29 mouse cellular contexts compared by ENCODE assay signal in genomic region chr1:87645748-87646147, GRCm38 (mm10). TPM values are rescaled to one million over a fixed set of nuclear protein-coding genes. Genes with fewer than 3 reads are reported as not detected.
DNase-seq lines count a peak whose midpoint lies in the region; ATAC-seq and TF ChIP-seq lines count a peak whose summit lies in the region.
"Had no signal": no experiment of that assay in that cellular context is flagged by ENCODE, and none has a peak within 500 bp of the region (broad histone marks: within the 10 kb centered on the region; RNA-seq: fewer than 3 reads in every experiment).

No protein-coding gene starts in this region.

- H3K4me2 ChIP-seq in liver, embryonic 14.5 days (ENCODE audit: low read depth) = no peak overlapping the region
- H3K4me2 ChIP-seq: embryonic facial prominence, embryonic 13.5 days; forebrain, embryonic 15.5 days; heart, embryonic 11.5 days; hindbrain, embryonic 13.5 days; neural tube, embryonic 12.5 days; stomach, embryonic 15.5 days had no signal

- ATAC-seq in megakaryocyte, adult 5-6 weeks (ENCODE audit: poor library complexity, severe bottlenecking) = no peak
- no peak for ATAC-seq in liver, embryonic 14.5 days (ENCODE audit: insufficient read depth)
- ATAC-seq in megakaryocyte-erythroid progenitor cell, adult 5-6 weeks (replicated peaks; ENCODE audit: low FRiP score, low TSS enrichment, poor library complexity, severe bottlenecking) = 0 out of 2 replicates have a peak, but pooled peaks have one; percentile 26
- ATAC-seq: forebrain, embryonic 15.5 days; intestine, postnatal 0 days; midbrain, embryonic 16.5 days; Patski had no signal

- H3K27ac ChIP-seq in MEL (ENCODE audit: control insufficient read depth, low read depth, low read length) = peak overlapping the region; percentile 83
- peak overlapping the region; percentile 18; the same call in 1 of the 2 replicates for H3K27ac ChIP-seq in liver, embryonic 14.5 days
- H3K27ac ChIP-seq in heart, adult 2 months = no peak overlapping the region
- H3K27ac ChIP-seq: embryonic facial prominence, embryonic 13.5 days; forebrain, embryonic 10.5 days; forebrain, embryonic 15.5 days; hindbrain, embryonic 13.5 days; midbrain, embryonic 10.5 days; neural tube, embryonic 12.5 days; stomach, embryonic 15.5 days had no signal

- TF ChIP-seq CTCF in MEL (IDR thresholded peaks at IDR 0.05 in 2 of 3, conservative IDR thresholded peaks at IDR 0.05 in 1 of 3; ENCODE audit: control insufficient read depth in 1 of 3, insufficient read depth in 1 of 3, low read depth in 2 of 3, low read length in 3 of 3, poor library complexity in 1 of 3, severe bottlenecking in 1 of 3) = no peak
- TF ChIP-seq CTCF in liver, embryonic 14.5 days (IDR thresholded peaks at IDR 0.05; ENCODE audit: low read depth) = no peak
- no peak for TF ChIP-seq CTCF in heart, adult 2 months (IDR thresholded peaks at IDR 0.05)

- intact Hi-C loops in heart, adult 2 months (cut with DNase I) = no loop called here

- no peaks in the 10 kb centered on the region for H3K9me3 ChIP-seq in megakaryocyte, embryonic 14.5 days
- H3K9me3 ChIP-seq in MEL (replicated peaks; ENCODE audit: insufficient read depth, low read length) = no peaks in the 10 kb centered on the region
- no peaks in the 10 kb centered on the region for H3K9me3 ChIP-seq in liver, embryonic 14.5 days (ENCODE audit: control insufficient read depth, low read length)
- H3K9me3 ChIP-seq: embryonic facial prominence, embryonic 13.5 days; forebrain, embryonic 10.5 days; forebrain, embryonic 15.5 days; hindbrain, embryonic 13.5 days; midbrain, embryonic 10.5 days; neural tube, embryonic 12.5 days; stomach, embryonic 15.5 days had no signal

- no peaks in the 10 kb centered on the region for H3K27me3 ChIP-seq in megakaryocyte, embryonic 14.5 days (replicated peaks)
- no peaks in the 10 kb centered on the region for H3K27me3 ChIP-seq in MEL (ENCODE audit: control insufficient read depth in 1 of 2, insufficient read depth in 2 of 2, low read length in 2 of 2)
- H3K27me3 ChIP-seq in liver, embryonic 14.5 days (ENCODE audit: control insufficient read depth, insufficient read depth, low read length) = no peaks in the 10 kb centered on the region
- no peaks in the 10 kb centered on the region for H3K27me3 ChIP-seq in heart, adult 2 months (ENCODE audit: control insufficient read depth, insufficient read depth, low read length)
- H3K27me3 ChIP-seq: embryonic facial prominence, embryonic 13.5 days; forebrain, embryonic 15.5 days; hindbrain, embryonic 13.5 days; neural tube, embryonic 12.5 days; Patski; stomach, embryonic 15.5 days had no signal

- H3K9ac ChIP-seq in MEL (ENCODE audit: control insufficient read depth, low read depth, low read length, poor library complexity, severe bottlenecking) = peak overlapping the region; percentile 25
- H3K9ac ChIP-seq in liver, embryonic 14.5 days (replicated peaks) = no peak overlapping the region
- H3K9ac ChIP-seq in heart, adult 2 months (ENCODE audit: low read depth, low read length) = no peak overlapping the region
- H3K9ac ChIP-seq: embryonic facial prominence, embryonic 13.5 days; forebrain, embryonic 15.5 days; hindbrain, embryonic 13.5 days; neural tube, embryonic 12.5 days; stomach, embryonic 15.5 days had no signal

- TF ChIP-seq POLR2A in MEL (IDR thresholded peaks at IDR 0.05; ENCODE audit: control insufficient read depth in 1 of 2, insufficient read depth in 1 of 2, low read depth in 1 of 2, low read length in 2 of 2, poor library complexity in 1 of 2) = no peak; a peak in 1 of 4 replicates
- no peak for TF ChIP-seq POLR2A in heart, adult 2 months (IDR thresholded peaks at IDR 0.05; ENCODE audit: insufficient read depth, low read depth, low read length)

- H3K4me1 ChIP-seq in megakaryocyte, embryonic 14.5 days = peaks cover 100% of the 10 kb centered on the region
- H3K4me1 ChIP-seq in MEL (ENCODE audit: control insufficient read depth in 1 of 2, insufficient read depth in 2 of 2, low read length in 2 of 2) = peaks cover 28 to 48% of the 10 kb centered on the region in 2 experiments
- peaks cover 41 to 54% of the 10 kb centered on the region in 2 experiments for H3K4me1 ChIP-seq in liver, embryonic 14.5 days (replicated peaks; ENCODE audit: control insufficient read depth in 2 of 2, insufficient read depth in 2 of 2, low read length in 1 of 2)
- H3K4me1 ChIP-seq in heart, adult 2 months (ENCODE audit: control insufficient read depth, insufficient read depth, low read length) = peaks cover 12% of the 10 kb centered on the region
- H3K4me1 ChIP-seq: embryonic facial prominence, embryonic 13.5 days; forebrain, embryonic 10.5 days; forebrain, embryonic 15.5 days; hindbrain, embryonic 13.5 days; midbrain, embryonic 10.5 days; neural tube, embryonic 12.5 days; stomach, embryonic 15.5 days had no signal

- TF ChIP-seq RAD21 in MEL (IDR thresholded peaks at IDR 0.05; ENCODE audit: low read depth, low read length) = no peak

- peaks cover 85% of the 10 kb centered on the region for H3K36me3 ChIP-seq in megakaryocyte, embryonic 14.5 days (replicated peaks; ENCODE audit: low read length)
- H3K36me3 ChIP-seq in MEL (ENCODE audit: control insufficient read depth in 1 of 2, insufficient read depth in 2 of 2, low read length in 2 of 2) = peaks cover 0 to 61% of the 10 kb centered on the region in 2 experiments; a peak in 2 of 4 replicates
- no peaks in the 10 kb centered on the region for H3K36me3 ChIP-seq in liver, embryonic 14.5 days (replicated peaks; ENCODE audit: control insufficient read depth, insufficient read depth, low read depth)
- H3K36me3 ChIP-seq in heart, adult 2 months (ENCODE audit: control insufficient read depth, insufficient read depth, low read length) = no peaks in the 10 kb centered on the region
- H3K36me3 ChIP-seq: embryonic facial prominence, embryonic 13.5 days; forebrain, embryonic 10.5 days; forebrain, embryonic 15.5 days; hindbrain, embryonic 13.5 days; midbrain, embryonic 10.5 days; neural tube, embryonic 12.5 days; stomach, embryonic 15.5 days had no signal

- peak; percentile 70 for DNase-seq in MEL (ENCODE audit: low read depth, low spot score)
- no peak for DNase-seq in liver, embryonic 14.5 days (ENCODE audit: low read depth in 3 of 3, low spot score in 3 of 3)
- DNase-seq in heart, adult 2 months = no peak
- no peak for DNase-seq in urinary bladder, postnatal 14 days (ENCODE audit: low spot score)
- DNase-seq: B cell, adult 2 months; cerebellum, adult 11-12 months; cerebellum, adult 9-11 months; gastrocnemius, postnatal 25 days; heart, adult 11 months; heart, postnatal 36 days; lung, adult 2 months; lung, postnatal 14 days; right cerebral cortex, postnatal 14 days; thymus, postnatal 14 days had no signal

- H3K79me2 ChIP-seq in MEL (ENCODE audit: control insufficient read depth, insufficient read depth, low read length, poor library complexity) = peaks cover 8% of the 10 kb centered on the region
- no peaks in the 10 kb centered on the region for H3K79me2 ChIP-seq in heart, adult 2 months (replicated peaks; ENCODE audit: control insufficient read depth, insufficient read depth, low read length)

- peak; percentile 69 to 85 for TF ChIP-seq EP300 in MEL (IDR thresholded peaks at IDR 0.05; ENCODE audit: low read depth in 1 of 2, low read length in 2 of 2)
- TF ChIP-seq EP300 in liver, embryonic 14.5 days (IDR thresholded peaks at IDR 0.05; ENCODE audit: low read depth) = no peak
- no peak for TF ChIP-seq EP300 in heart, adult 2 months (IDR thresholded peaks at IDR 0.05; ENCODE audit: insufficient read depth, low read depth, low read length)

- peak overlapping the region; percentile 9 for H3K4me3 ChIP-seq in megakaryocyte, embryonic 14.5 days (replicated peaks)
- no peak overlapping the region for H3K4me3 ChIP-seq in MEL (ENCODE audit: control insufficient read depth in 1 of 2, insufficient read depth in 1 of 2, low read depth in 2 of 2, low read length in 2 of 2)
- H3K4me3 ChIP-seq in liver, embryonic 14.5 days (ENCODE audit: insufficient read depth in 1 of 2, low read depth in 2 of 2, low read length in 2 of 2) = no peak overlapping the region
- H3K4me3 ChIP-seq in heart, adult 2 months = no peak overlapping the region
- H3K4me3 ChIP-seq: embryonic facial prominence, embryonic 13.5 days; forebrain, embryonic 10.5 days; forebrain, embryonic 15.5 days; hindbrain, embryonic 13.5 days; midbrain, embryonic 10.5 days; myocyte; neural tube, embryonic 12.5 days; stomach, embryonic 15.5 days had no signal

- 9% methylated on average over 6 of the region's 6 CpGs for WGBS in liver, embryonic 14.5 days (ENCODE audit: insufficient replicate concordance)
- 31% methylated on average over 6 of the region's 6 CpGs for WGBS in heart, adult 2 months

TF ChIP-seq in MEL, 35 proteins besides CTCF, POLR2A, EP300 and RAD21 (continues in another document):
- TF ChIP-seq RCOR1 (IDR thresholded peaks at IDR 0.05; ENCODE audit: low read depth, low read length) (peak; percentile 78; the same call in 1 of the 2 replicates), SIN3A (IDR thresholded peaks at IDR 0.05; ENCODE audit: low read length) (0 out of 2 replicates have a peak, but pooled peaks have one; percentile 51), ZC3H11A (IDR thresholded peaks at IDR 0.05; ENCODE audit: low read depth, low read length) (no peak), POLR2AphosphoS2 (IDR thresholded peaks at IDR 0.05; ENCODE audit: low read length) (no peak), ZNF384 (IDR thresholded peaks at IDR 0.05; ENCODE audit: low read depth, low read length) (peak; percentile 81), ETS1 (IDR thresholded peaks at IDR 0.05; ENCODE audit: low read depth, low read length) (peak; percentile 42; the same call in 1 of the 2 replicates), USF2 (IDR thresholded peaks at IDR 0.05; ENCODE audit: borderline replicate concordance in 1 of 2, insufficient read depth in 1 of 2, low read depth in 1 of 2, low read length in 2 of 2) (no peak), GATA1 (IDR thresholded peaks at IDR 0.05; ENCODE audit: low read depth, low read length) (peak; percentile 87), ELF1 (IDR thresholded peaks at IDR 0.05; ENCODE audit: low read depth, low read length) (peak; percentile 26; the same call in 1 of the 2 replicates)

RNA-seq across cellular contexts. Expression of gene Inpp5d, which starts 25.6 kb away (rescaled TPM):
- 107 and 189 TPM in 2 replicates for polyA plus RNA-seq in megakaryocyte, embryonic 14.5 days (2012; ENCODE audit: insufficient read depth, low replicate concordance)
- 99.6 and 105 TPM in 2 replicates for total RNA-seq in megakaryocyte, adult 5-6 weeks (2015)
- total RNA-seq in megakaryocyte, adult 5-6 weeks (2017) = 88.0 and 148 TPM in 2 replicates
- total RNA-seq in MEL (2012; rRNA removed) = 69.4 and 73.0 TPM in 2 replicates
- 10 to 100 TPM in 1 of 2 experiments, not detected in 1; 71.3 TPM for polyA plus RNA-seq in MEL (2012; ENCODE audit: insufficient read depth in 1 of 2, insufficient read length in 2 of 2, low read depth in 1 of 2, low replicate concordance in 2 of 2, missing spikeins in 1 of 2)
- 5.7 and 9.3 TPM in 2 replicates for polyA plus RNA-seq in liver, embryonic 14.5 days (2012; rRNA removed)
- 11.1 and 13.0 TPM in 2 replicates for polyA plus RNA-seq in liver, embryonic 14.5 days (2014; fragmentation: Nextera tagmentation; extraction: Ambion mirVana)
- total RNA-seq in megakaryocyte-erythroid progenitor cell, adult 5-6 weeks (2014; fragmentation: Nextera tagmentation) = 86.4 and 96.9 TPM in 2 replicates
- total RNA-seq in megakaryocyte-erythroid progenitor cell, adult 5-6 weeks (2017) = 48.1 and 59.8 TPM in 2 replicates
- total RNA-seq in heart, adult 2 months (2021) = 10 to 100 TPM; 13.2 to 13.8 TPM
- polyA plus RNA-seq in heart, adult 2 months (2012; rRNA removed) = 8.4 and 13.5 TPM in 2 replicates
